Mouse (Mus musculus): Measurements from ENCODE around the gene Slco3a1.

GRCm38 (mm10) chr7:74421591-74421990 lies 133.0 kb downstream of the Slco3a1 start:
- no peak for TF ChIP-seq CTCF (IDR thresholded peaks at IDR 0.05; ENCODE audit: low read depth, low read length)
- no peak for TF ChIP-seq TAL1 (conservative IDR thresholded peaks at IDR 0.05; ENCODE audit: low read depth, low read length)
- TF ChIP-seq POLR2AphosphoS5 (IDR thresholded peaks at IDR 0.05; ENCODE audit: insufficient replicate concordance, low read depth, low read length): no peak
